Mouse (Mus musculus) kidney, adult 11 months (tissue): ENCODE measurements around the gene Arrdc5.

Source experiments
- DNase-seq: peaks from one replicate; pipeline ENCODE4 v3.0.0; 2022

The Arrdc5 gene

DNA sequence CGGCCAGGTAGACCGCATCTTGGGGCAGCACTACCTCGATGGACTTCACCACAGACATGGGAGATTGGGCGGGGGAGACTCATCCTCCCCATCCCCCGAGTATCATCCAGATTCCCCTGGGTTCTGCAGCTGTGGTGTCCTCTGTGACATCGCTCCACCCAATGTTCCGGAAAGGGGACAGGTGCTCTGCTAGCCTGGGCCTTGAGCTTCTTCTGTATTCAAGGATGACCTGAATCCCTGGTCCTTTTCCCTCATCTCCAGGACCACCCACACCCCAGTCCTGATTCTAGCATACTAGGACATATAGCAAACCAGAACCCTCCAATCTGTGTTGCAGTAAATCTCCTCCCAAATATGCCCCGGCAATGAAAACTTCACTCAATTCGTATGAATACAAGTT, at the start of gene Arrdc5:
TSS of gene Arrdc5 (minus strand) at position 101 of the 400 bp plus-strand sequence.
- no peak for DNase-seq

- DNase-seq, result no peak
These were observed 48.5 kb upstream of the Arrdc5 start for GRCm38 (mm10) chr17:56348586-56348985.

DNA sequence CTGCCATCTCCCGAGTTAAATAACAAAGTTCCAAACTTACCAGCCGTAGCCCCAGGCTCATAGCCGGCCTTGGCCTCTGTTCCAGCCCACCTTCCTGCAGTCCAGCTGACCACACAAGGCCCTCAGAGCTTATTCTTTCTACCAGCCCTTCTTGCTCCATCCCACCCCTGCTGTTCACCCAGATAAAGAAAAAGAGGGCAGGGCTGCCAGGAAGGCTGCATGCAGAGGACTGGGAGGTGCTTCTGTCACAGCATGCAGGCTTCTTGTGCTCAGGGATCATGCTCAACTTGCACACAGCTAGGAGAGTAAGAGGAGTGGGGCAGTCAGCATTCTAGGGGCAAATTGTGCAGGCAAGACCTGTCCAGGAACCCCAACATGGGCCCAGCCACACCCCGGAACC, 48.0 kb upstream of the Arrdc5 start:
- no peak for DNase-seq

DNA sequence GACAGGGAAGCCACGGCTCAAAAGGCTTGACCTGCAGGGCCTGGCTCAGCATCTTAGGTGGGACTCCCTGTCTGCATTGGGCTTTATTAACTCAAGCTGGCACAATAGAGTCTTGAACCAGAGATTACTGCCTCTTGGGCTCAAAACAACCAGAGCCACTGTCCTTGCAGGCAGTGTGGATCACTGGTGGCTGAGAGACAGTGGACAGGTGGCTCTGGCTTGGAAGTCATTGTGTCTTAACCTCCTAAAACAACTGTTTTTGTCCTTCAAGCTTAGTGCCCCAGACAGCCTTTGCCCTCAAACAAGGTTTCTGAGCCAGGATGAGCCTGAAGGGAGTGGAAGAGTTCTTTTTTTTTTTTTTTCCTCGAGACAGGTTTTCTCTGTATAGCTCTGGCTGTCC, 45.3 kb upstream of the Arrdc5 start:
- no peak for DNase-seq

DNA sequence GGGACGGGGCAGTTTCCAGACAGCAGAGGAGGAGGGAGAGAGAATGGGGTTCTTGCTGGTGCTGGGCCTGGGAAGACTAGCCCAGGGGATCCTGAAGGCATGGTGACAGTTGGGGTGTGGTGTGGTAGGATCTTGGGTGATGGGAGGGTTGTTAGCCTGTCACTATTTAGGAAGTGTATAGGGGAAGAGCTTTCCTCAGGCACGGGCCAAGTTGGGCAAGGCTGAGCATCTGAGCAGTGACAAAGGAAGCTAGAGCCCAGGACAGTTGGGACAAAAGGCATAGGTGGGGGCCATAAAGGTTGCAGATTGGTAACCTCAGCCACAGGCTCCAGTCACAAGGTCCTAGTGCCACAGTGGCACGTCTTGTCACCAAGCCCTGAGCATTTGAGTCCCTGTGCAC, 43.4 kb upstream of the Arrdc5 start:
- DNase-seq, result no peak

- no peak for DNase-seq
These were observed 40.6 kb upstream of the Arrdc5 start for GRCm38 (mm10) chr17:56340717-56341116.

GRCm38 (mm10) chr17:56338909-56339308, 38.8 kb upstream of the Arrdc5 start:
- no peak for DNase-seq

- no peak for DNase-seq
These were observed 37.7 kb upstream of the Arrdc5 start for GRCm38 (mm10) chr17:56337791-56338190.

- DNase-seq, result peak; percentile 73
These were observed 37.1 kb upstream of the Arrdc5 start for GRCm38 (mm10) chr17:56337190-56337589.

DNA sequence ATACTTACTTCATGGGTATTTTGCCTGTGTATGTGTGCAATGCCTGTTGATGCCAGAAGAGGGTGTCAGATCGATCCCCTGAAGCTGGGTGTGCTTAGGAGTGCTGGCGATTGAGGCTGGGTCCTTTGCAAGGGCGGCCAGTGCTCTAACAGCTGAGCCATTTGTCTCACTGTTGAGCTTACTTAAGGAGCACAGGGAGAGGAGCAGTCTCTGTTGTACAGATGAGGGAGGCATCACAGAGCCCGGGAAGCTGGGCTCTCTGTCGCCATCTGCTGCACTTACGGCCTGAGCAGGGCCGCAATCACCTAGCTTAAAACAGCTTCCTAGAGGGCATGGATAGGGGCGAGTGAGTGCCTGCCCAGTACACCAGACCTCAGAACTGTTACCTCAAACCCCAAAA, 32.9 kb upstream of the Arrdc5 start:
- no peak for DNase-seq

DNA sequence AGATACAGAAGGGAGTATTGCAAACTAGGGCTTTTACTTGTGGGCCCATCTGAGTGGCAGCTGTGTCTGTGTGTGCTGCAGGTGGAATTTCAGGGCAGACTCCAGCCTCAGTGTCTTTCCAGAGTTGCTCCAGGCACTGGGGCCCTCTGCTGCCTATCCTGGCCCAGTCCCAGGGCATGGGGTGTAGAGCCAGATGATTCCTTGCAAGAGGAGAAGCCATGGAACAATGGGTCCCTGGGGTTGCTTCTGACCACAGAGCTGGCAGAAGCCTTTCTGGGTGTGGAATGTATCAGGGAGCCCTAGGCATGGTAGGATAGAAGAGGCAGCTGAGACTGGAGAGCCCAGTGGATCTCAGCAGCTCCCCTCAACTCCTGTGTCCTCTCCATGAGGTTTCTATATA, 31.2 kb upstream of the Arrdc5 start:
- DNase-seq, result no peak

DNA sequence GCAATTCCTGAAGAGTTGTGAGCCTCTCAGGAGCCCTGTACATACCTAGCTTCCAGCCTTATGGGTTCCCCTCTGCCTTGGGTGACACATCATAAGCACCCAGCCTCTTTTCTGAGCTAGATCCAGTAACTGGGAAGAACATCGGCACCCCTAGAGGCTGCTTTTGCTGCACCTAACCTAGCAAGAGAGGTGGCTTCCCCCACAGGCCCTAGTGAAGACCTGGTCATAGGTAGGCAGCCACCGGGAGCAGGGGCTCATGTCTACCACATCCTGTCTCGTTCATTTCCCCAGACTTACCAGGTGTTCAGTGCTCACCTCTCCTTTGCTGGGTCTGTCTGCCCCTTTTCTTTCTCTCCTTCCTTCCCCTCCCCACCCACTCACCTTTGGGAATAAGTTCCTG, 30.3 kb upstream of the Arrdc5 start:
- DNase-seq, result no peak

DNA sequence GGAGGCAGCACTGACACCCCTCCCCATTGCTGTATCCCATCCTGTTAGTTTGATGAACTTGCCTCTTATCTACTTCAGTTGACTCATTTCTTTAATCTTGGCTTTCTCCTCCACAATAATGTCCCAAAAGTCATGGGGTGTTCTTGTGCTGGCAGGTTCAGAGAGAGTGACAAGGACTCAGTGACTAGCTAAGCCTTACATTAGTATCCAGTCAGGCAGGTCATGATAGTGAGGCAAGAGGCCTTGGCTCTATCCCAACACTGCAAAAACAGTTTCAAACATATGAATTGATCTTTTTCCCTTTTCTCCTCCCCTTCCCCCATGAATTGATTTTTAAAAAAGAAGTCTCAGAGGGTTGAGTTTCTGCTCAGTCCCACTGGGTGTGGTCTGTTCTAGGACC, 29.2 kb upstream of the Arrdc5 start:
- no peak for DNase-seq

DNA sequence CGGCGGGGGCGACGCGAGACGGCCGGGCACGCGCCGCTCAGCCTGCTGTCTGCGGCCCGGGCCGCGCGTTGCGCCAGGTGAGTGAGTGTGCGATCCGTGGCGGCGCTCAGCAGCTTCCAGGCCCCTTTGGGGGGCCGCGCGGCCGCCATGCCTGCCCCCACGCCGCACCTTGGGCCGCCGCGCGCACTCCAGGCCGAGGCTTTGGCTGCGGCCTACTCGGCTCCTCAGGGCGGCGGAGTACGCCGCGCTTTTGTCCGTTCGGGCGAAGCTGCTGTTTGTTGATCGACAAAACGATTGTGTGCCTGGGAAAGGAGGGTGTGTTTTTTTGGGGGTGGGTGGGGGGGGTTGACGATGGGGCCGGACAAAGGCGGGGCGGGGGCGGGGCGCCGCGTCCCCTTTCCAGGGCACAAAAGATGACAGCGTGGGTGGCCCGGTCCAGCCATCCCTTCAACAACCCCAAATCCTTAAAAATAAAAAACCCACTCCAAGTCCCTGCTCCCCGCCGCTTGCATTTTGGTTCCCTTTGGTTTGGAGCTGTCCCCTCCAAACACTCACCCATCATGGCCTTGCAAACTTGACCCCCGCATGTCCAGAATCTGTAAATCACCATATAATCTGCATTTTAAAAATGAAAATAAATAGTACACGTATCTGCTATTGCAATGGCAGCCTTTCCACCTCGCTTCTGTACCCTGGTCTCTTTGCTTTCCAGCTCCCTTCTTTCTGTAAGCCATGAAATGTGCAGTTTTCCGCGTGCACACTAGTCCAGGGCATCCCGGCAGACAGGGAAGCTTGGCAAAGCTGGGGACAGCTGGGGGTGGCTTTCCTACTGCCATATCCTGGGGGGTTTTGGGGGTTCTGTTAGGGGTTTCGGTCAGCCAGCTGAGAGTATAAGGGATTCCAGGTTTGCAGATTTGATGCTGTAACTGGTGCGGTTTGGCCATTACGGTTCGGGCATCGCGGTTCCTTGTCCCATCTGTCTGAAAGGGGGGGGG, 26.4 kb upstream of the Arrdc5 start:
- no peak for DNase-seq

- peak; percentile 100 for DNase-seq
These were observed 25.5 kb upstream of the Arrdc5 start, which contains the start of gene Kdm4b for GRCm38 (mm10) chr17:56325450-56326152. Kdm4b (plus strand) TSS chr17:56326062.

GRCm38 (mm10) chr17:56324419-56324818, 24.3 kb upstream of the Arrdc5 start:
- no peak for DNase-seq

GRCm38 (mm10) chr17:56309191-56309945, 9.3 kb upstream of the Arrdc5 start:
- DNase-seq, result no peak

DNA sequence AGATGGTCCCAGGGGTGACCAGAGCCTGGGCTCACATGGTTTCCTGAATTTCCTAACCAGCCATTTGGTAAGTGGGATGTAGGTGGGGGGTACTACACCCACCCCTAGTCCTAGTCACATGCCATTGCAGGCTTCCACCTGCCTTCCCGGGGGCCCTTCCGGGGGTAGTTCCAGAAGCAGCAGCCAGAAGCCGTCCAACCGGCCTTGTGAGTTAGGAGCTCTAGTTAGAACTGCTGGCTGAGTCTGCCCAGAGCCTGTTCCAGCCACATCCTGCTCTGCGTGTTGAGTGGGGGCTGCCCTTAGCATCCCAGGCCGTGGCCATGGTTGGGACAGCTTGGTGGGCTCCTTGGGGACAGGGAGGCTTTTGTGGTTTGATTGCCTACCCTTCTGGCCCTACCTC, 8.0 kb upstream of the Arrdc5 start:
- peak; percentile 80 for DNase-seq

- no peak for DNase-seq
These were observed 5.7 kb upstream of the Arrdc5 start for GRCm38 (mm10) chr17:56305826-56306225.

- no peak for DNase-seq
These were observed 5.1 kb upstream of the Arrdc5 start for GRCm38 (mm10) chr17:56305156-56305555.

- DNase-seq, result no peak
These were observed 4.6 kb upstream of the Arrdc5 start for GRCm38 (mm10) chr17:56304718-56305117.

GRCm38 (mm10) chr17:56303847-56304586, 3.9 kb upstream of the Arrdc5 start:
- DNase-seq, result peak; percentile 93
